Mouse (Mus musculus): Measurements from ENCODE around the gene Prickle4. TPM values are rescaled to one million over a fixed set of nuclear protein-coding genes. Genes with fewer than 3 reads are reported as not detected.
A peak's percentile ranks its signal among the peaks of the same experiment; 100 is the strongest.

Gene Prickle4
- polyA plus RNA-seq, 1 experiment = 1.4 TPM

GRCm38 (mm10) chr17:47737271-47738065 lies 42.9 kb upstream of the Prickle4 start:
- peak overlapping the region; percentile 98 for H3K4me3 ChIP-seq (ENCODE audit: low read depth, low read length)
- H3K4me1 ChIP-seq (ENCODE audit: control insufficient read depth, insufficient read depth, insufficient read length, low read length) = peaks cover 16% of the 10 kb centered on the region
- no peaks in the 10 kb centered on the region for H3K36me3 ChIP-seq (ENCODE audit: control insufficient read depth, insufficient read depth, low read length)
- WGBS = under 1% methylated on average over 49 of the region's 60 CpGs
- TF ChIP-seq POLR2A (IDR thresholded peaks at IDR 0.05; ENCODE audit: low read depth, low read length) = 0 out of 2 replicates have a peak, but pooled peaks have one; percentile 10
- TF ChIP-seq CTCF (IDR thresholded peaks at IDR 0.05; ENCODE audit: extremely low read depth, insufficient read length, insufficient replicate concordance, low read depth, low read length) = no peak
- H3K27ac ChIP-seq (ENCODE audit: insufficient read depth, low read depth, low read length) = peak overlapping the region; percentile 87
- H3K27me3 ChIP-seq (ENCODE audit: control insufficient read depth, insufficient read depth, low read length) = no peaks in the 10 kb centered on the region

- TF ChIP-seq CTCF (IDR thresholded peaks at IDR 0.05; ENCODE audit: extremely low read depth, insufficient read length, insufficient replicate concordance, low read depth, low read length) (peak; percentile 91), POLR2A (IDR thresholded peaks at IDR 0.05; ENCODE audit: low read depth, low read length) (peak; percentile 77; the same call in 1 of the 2 replicates)
- Histone ChIP-seq H3K36me3 (ENCODE audit: control insufficient read depth, insufficient read depth, low read length) (no peaks in the 10 kb centered on the region), H3K4me1 (ENCODE audit: control insufficient read depth, insufficient read depth, insufficient read length, low read length) (peaks cover 16% of the 10 kb centered on the region), H3K4me3 (ENCODE audit: low read depth, low read length) (peak within 1 kb of the TSS; percentile 98), H3K27ac (ENCODE audit: insufficient read depth, low read depth, low read length) (peak within 1 kb of the TSS; percentile 87), H3K27me3 (ENCODE audit: control insufficient read depth, insufficient read depth, low read length) (no peaks in the 10 kb centered on the region)
- 2% methylated on average over 44 of the region's 47 CpGs for WGBS
Observed at GRCm38 (mm10) chr17:47736856-47737255, 42.3 kb upstream of the Prickle4 start, which contains the start of gene Tfeb. Gene Tfeb, plus strand, starts transcription at chr17:47737030.

DNA sequence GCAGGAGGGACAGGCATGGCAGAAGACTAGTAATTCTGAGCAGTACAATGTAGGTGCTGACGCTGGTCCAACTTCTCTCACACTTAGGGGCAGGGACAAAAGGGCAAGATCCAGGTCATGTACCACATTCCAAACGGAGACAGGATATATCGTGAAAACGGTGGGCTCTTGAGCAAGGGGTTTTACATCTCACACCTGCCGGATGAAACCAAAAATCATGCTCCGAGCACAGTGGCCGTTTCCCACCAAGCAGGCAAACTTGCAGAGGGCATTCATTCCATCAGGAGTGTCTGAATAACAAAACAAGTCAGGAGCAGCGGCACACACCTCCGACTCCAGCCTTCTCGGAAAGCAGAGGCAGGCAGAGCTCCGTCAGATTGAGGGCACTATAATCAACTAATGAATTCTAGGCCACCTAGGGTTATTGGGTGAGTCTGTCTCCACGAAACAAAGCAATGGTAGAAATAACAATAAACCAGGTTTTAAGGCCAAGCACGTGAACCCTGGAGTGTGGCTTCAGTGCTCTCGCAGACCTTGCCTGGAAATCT lies 41.1 kb upstream of the Prickle4 start:
- H3K36me3 ChIP-seq (ENCODE audit: control insufficient read depth, insufficient read depth, low read length) = no peaks in the 10 kb centered on the region
- H3K27me3 ChIP-seq (ENCODE audit: control insufficient read depth, insufficient read depth, low read length) = no peaks in the 10 kb centered on the region
- TF ChIP-seq POLR2A (IDR thresholded peaks at IDR 0.05; ENCODE audit: low read depth, low read length) (no peak), CTCF (IDR thresholded peaks at IDR 0.05; ENCODE audit: extremely low read depth, insufficient read length, insufficient replicate concordance, low read depth, low read length) (no peak)
- 83% methylated on average over 14 of the region's 14 CpGs for WGBS
- peaks cover 19% of the 10 kb centered on the region for H3K4me1 ChIP-seq (ENCODE audit: control insufficient read depth, insufficient read depth, insufficient read length, low read length)
- no peak overlapping the region for H3K4me3 ChIP-seq (ENCODE audit: low read depth, low read length)
- no peak overlapping the region for H3K27ac ChIP-seq (ENCODE audit: insufficient read depth, low read depth, low read length)

DNA sequence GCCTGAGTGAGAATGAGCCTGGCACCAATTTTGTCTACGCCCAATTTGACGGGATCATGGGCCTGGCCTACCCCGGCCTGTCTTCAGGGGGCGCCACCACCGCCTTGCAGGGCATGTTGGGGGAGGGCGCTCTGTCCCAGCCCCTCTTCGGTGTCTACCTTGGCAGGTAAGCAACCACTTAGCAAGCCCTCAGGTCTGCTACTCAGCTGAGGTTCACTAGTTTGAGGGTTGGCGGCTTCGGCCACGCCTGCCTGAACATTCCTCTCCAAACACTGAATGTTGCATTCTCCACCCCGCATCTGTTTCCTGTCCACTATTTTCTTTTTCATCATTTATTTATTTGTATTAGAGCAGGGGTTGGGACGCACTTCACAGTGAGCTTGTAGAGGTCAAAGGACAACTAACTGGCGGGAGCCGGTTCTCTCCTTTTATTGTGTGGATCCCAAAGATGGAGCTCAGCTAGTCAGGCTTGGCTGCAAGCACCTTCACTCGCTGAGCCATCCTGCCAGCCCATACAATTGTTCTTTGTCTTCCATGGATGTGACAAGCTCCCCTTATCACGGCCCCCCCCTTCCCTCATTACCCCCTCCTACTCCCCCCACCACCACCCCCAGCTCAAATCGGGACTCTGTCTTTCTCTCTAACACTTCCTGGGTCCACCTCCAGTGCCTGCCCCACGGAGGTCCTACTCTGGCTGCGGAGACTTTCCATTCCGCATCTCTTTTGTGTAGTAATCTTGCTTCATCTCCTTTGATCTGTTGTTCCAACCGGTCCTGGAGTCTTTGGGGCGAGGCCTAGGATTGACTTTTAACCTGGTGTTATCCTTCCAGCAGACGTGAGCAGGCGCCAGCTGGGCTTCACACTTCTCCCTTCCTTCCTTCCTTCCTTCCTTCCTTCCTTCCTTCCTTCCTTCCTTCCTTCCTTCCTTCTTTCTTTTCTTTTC lies 36.4 kb upstream of the Prickle4 start:
- H3K27me3 ChIP-seq (ENCODE audit: control insufficient read depth, insufficient read depth, low read length) = no peaks in the 10 kb centered on the region
- H3K27ac ChIP-seq (ENCODE audit: insufficient read depth, low read depth, low read length) = no peak overlapping the region
- 33% methylated on average over 24 of the region's 24 CpGs for WGBS
- H3K36me3 ChIP-seq (ENCODE audit: control insufficient read depth, insufficient read depth, low read length) = no peaks in the 10 kb centered on the region
- no peak overlapping the region for H3K4me3 ChIP-seq (ENCODE audit: low read depth, low read length)
- TF ChIP-seq POLR2A (IDR thresholded peaks at IDR 0.05; ENCODE audit: low read depth, low read length) (no peak), CTCF (IDR thresholded peaks at IDR 0.05; ENCODE audit: extremely low read depth, insufficient read length, insufficient replicate concordance, low read depth, low read length) (no peak)
- H3K4me1 ChIP-seq (ENCODE audit: control insufficient read depth, insufficient read depth, insufficient read length, low read length) = peaks cover 5% of the 10 kb centered on the region; the same call in 1 of the 2 replicates

- peaks cover 5% of the 10 kb centered on the region; the same call in 1 of the 2 replicates for H3K4me1 ChIP-seq (ENCODE audit: control insufficient read depth, insufficient read depth, insufficient read length, low read length)
- no peaks in the 10 kb centered on the region for H3K36me3 ChIP-seq (ENCODE audit: control insufficient read depth, insufficient read depth, low read length)
- no peak within 1 kb of the TSS for H3K4me3 ChIP-seq (ENCODE audit: low read depth, low read length)
- no peak for TF ChIP-seq POLR2A (IDR thresholded peaks at IDR 0.05; ENCODE audit: low read depth, low read length)
- no peak for TF ChIP-seq CTCF (IDR thresholded peaks at IDR 0.05; ENCODE audit: extremely low read depth, insufficient read length, insufficient replicate concordance, low read depth, low read length)
- H3K27ac ChIP-seq (ENCODE audit: insufficient read depth, low read depth, low read length) = no peak within 1 kb of the TSS
- no peaks in the 10 kb centered on the region for H3K27me3 ChIP-seq (ENCODE audit: control insufficient read depth, insufficient read depth, low read length)
- WGBS = 45% methylated on average over 11 of the region's 11 CpGs
Observed at GRCm38 (mm10) chr17:47726566-47726965, 32.0 kb upstream of the Prickle4 start, which contains the start of gene Pgc. Gene Pgc, plus strand, starts transcription at chr17:47726842.

- no peaks in the 10 kb centered on the region for H3K27me3 ChIP-seq (ENCODE audit: control insufficient read depth, insufficient read depth, low read length)
- 34% methylated on average over 4 of the region's 4 CpGs for WGBS
- H3K27ac ChIP-seq (ENCODE audit: insufficient read depth, low read depth, low read length) = no peak overlapping the region
- no peaks in the 10 kb centered on the region for H3K4me1 ChIP-seq (ENCODE audit: control insufficient read depth, insufficient read depth, insufficient read length, low read length)
- no peaks in the 10 kb centered on the region for H3K36me3 ChIP-seq (ENCODE audit: control insufficient read depth, insufficient read depth, low read length)
- no peak overlapping the region for H3K4me3 ChIP-seq (ENCODE audit: low read depth, low read length)
- TF ChIP-seq POLR2A (IDR thresholded peaks at IDR 0.05; ENCODE audit: low read depth, low read length) = no peak
- TF ChIP-seq CTCF (IDR thresholded peaks at IDR 0.05; ENCODE audit: extremely low read depth, insufficient read length, insufficient replicate concordance, low read depth, low read length) = no peak
Observed at GRCm38 (mm10) chr17:47721183-47721582, 26.6 kb upstream of the Prickle4 start.
